8 mouse cellular contexts compared by ENCODE assay signal in the genomic region with DNA sequence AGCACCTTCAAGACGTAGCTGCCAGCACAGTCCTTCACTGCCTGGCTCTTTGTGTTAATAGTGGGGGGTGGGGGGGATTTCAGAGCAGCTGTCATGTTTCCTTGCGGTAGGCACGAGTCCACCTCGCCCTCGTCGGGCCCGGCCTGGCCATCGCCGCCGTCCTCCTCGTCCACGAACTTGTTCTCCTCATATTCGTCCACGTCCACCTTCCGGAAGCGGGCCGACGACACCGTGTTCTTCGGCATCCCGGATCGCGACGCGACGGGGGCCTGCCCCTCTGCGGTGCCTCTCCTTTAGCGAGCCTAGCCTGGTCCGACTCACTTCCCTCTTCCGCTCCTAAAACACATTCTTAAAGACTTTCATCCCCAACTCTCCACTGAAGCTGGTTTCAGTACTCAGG. TPM values are rescaled to one million over a fixed set of nuclear protein-coding genes. Genes with fewer than 3 reads are reported as not detected.
A peak's percentile ranks its signal among the peaks of the same experiment; 100 is the strongest.
DNase-seq lines count a peak whose midpoint lies in the region; ATAC-seq lines count a peak whose summit lies in the region.

No protein-coding gene starts in this region.

- no peaks in the 10 kb centered on the region for H3K27me3 ChIP-seq in heart, embryonic 15.5 days
- no peaks in the 10 kb centered on the region for H3K27me3 ChIP-seq in limb, embryonic 15.5 days
- no peaks in the 10 kb centered on the region for H3K27me3 ChIP-seq in neural tube, embryonic 13.5 days

- H3K4me3 ChIP-seq in heart, embryonic 15.5 days = peak overlapping the region; percentile 38
- H3K4me3 ChIP-seq in limb, embryonic 15.5 days = peak overlapping the region; percentile 13; the same call in 1 of the 2 replicates
- H3K4me3 ChIP-seq in neural tube, embryonic 13.5 days = no peak overlapping the region

- ATAC-seq in activated CD4-positive, CD25-positive, alpha-beta regulatory T cell, adult 4 months = peak; percentile 25
- no peak for ATAC-seq in heart, embryonic 15.5 days (replicated peaks; ENCODE audit: insufficient number of reproducible peaks, insufficient read depth, low FRiP score, low read depth)
- ATAC-seq in limb, embryonic 15.5 days (ENCODE audit: insufficient number of reproducible peaks, low FRiP score, low TSS enrichment, low read depth) = no peak
- no peak for ATAC-seq in neural tube, embryonic 13.5 days (ENCODE audit: low read depth)

- H3K9ac ChIP-seq in heart, embryonic 15.5 days = no peak overlapping the region
- no peak overlapping the region for H3K9ac ChIP-seq in limb, embryonic 15.5 days
- 0 out of 2 replicates have a peak overlapping the region, but pooled peaks have one; percentile 43 for H3K9ac ChIP-seq in neural tube, embryonic 13.5 days

- WGBS in heart, embryonic 15.5 days = 45% methylated on average over 30 of the region's 30 CpGs
- 62% methylated on average over 30 of the region's 30 CpGs for WGBS in limb, embryonic 15.5 days
- WGBS in neural tube, embryonic 13.5 days = 71% methylated on average over 30 of the region's 30 CpGs

- H3K9me3 ChIP-seq in heart, embryonic 15.5 days (replicated peaks) = no peaks in the 10 kb centered on the region
- H3K9me3 ChIP-seq in limb, embryonic 15.5 days = no peaks in the 10 kb centered on the region
- H3K9me3 ChIP-seq in neural tube, embryonic 13.5 days = no peaks in the 10 kb centered on the region

- no peaks in the 10 kb centered on the region for H3K36me3 ChIP-seq in heart, embryonic 15.5 days
- no peaks in the 10 kb centered on the region for H3K36me3 ChIP-seq in limb, embryonic 15.5 days
- H3K36me3 ChIP-seq in neural tube, embryonic 13.5 days = no peaks in the 10 kb centered on the region

- H3K4me1 ChIP-seq in heart, embryonic 15.5 days (replicated peaks) = no peaks in the 10 kb centered on the region; the same call in 1 of the 2 replicates
- H3K4me1 ChIP-seq in limb, embryonic 15.5 days = no peaks in the 10 kb centered on the region
- H3K4me1 ChIP-seq in neural tube, embryonic 13.5 days (replicated peaks) = 0 out of 2 replicates have a peak, but pooled peaks cover 3% of the 10 kb centered on the region

- H3K4me2 ChIP-seq in heart, embryonic 15.5 days = peak overlapping the region; percentile 56
- 0 out of 2 replicates have a peak overlapping the region, but pooled peaks have one; percentile 22 for H3K4me2 ChIP-seq in limb, embryonic 15.5 days
- peak overlapping the region; percentile 36 for H3K4me2 ChIP-seq in neural tube, embryonic 13.5 days

- DNase-seq in heart, adult 18-20 months = peak; percentile 20 to 40
- no peak for DNase-seq in heart, postnatal 25 days (ENCODE audit: low spot score)
- DNase-seq in left cerebral cortex, postnatal 4 days = no peak
- no peak for DNase-seq in adipocyte (ENCODE audit: low spot score)

- intact Hi-C loops in heart, postnatal 25 days (cut with DNase I) = no loop called here
- intact Hi-C loops in left cerebral cortex, postnatal 4 days (cut with DNase I) = no loop called here

- no peak overlapping the region for H3K27ac ChIP-seq in heart, embryonic 15.5 days
- no peak overlapping the region for H3K27ac ChIP-seq in limb, embryonic 15.5 days
- no peak overlapping the region for H3K27ac ChIP-seq in neural tube, embryonic 13.5 days (replicated peaks)

RNA-seq across cellular contexts. Expression of gene Taf1b, which starts 4.7 kb away (rescaled TPM):
- total RNA-seq in heart, adult 18-20 months (2021) = 10 to 100 TPM; 10.1 to 11.1 TPM
- total RNA-seq in heart, postnatal 25 days (2021) = 10 to 100 TPM in 1 of 2 experiments, 1 to 10 TPM in 1; 9.8 to 10.4 TPM
- 10 to 100 TPM; 66.2 to 68.5 TPM for polyA plus RNA-seq in activated CD4-positive, CD25-positive, alpha-beta regulatory T cell, adult 4 months (2017; shearing (Covaris generic))
- polyA plus RNA-seq in heart, embryonic 15.5 days (2015; fragmentation: Nextera tagmentation; extraction: Ambion mirVana) = 21.0 and 22.6 TPM in 2 replicates
- 27.4 and 27.7 TPM in 2 replicates for polyA plus RNA-seq in limb, embryonic 15.5 days (2015; fragmentation: Nextera tagmentation; extraction: Ambion mirVana)
- polyA plus RNA-seq in neural tube, embryonic 13.5 days (2015; fragmentation: Nextera tagmentation; extraction: Ambion mirVana) = 33.8 TPM in 2 replicates
- total RNA-seq in left cerebral cortex, postnatal 4 days (2021) = 10 to 100 TPM; 38.3 to 41.6 TPM

Comparison
In these comparisons a context has a peak if more than half of its experiments do, and no peak if none do; other contexts are left out.
1. DNase-seq: peak in heart, adult 18-20 months (2 of 2); none in heart, postnatal 25 days (single experiment), left cerebral cortex, postnatal 4 days (single experiment) and adipocyte (single experiment).
2. Peak in every context shown above with its lines, with median percentiles within 50 percentile points of each other: H3K4me2 ChIP-seq.